Mouse (Mus musculus): ENCODE data around the gene Cbx7.

The Cbx7 gene

GRCm38 (mm10) chr15:79891436-79892212, 79.3 kb downstream of the Cbx7 start, which contains the start of gene Apobec3:
Apobec3 (plus strand) TSS chr15:79891659.
- DNase-seq = peak; percentile 58 to 67

- DNase-seq = no peak
Observed at GRCm38 (mm10) chr15:79884820-79885219, 86.1 kb downstream of the Cbx7 start.

- DNase-seq = peak; percentile 94 to 96
Observed at GRCm38 (mm10) chr15:79883352-79883822, 87.5 kb downstream of the Cbx7 start.

GRCm38 (mm10) chr15:79882623-79883267, 88.2 kb downstream of the Cbx7 start:
- peak; percentile 50 to 56 for DNase-seq

GRCm38 (mm10) chr15:79880477-79880876, 90.4 kb downstream of the Cbx7 start:
- DNase-seq = no peak

GRCm38 (mm10) chr15:79879319-79879718, 91.6 kb downstream of the Cbx7 start:
- peak; percentile 58 to 60 for DNase-seq

- DNase-seq = no peak
Observed at GRCm38 (mm10) chr15:79878725-79879136, 92.2 kb downstream of the Cbx7 start.

- DNase-seq = no peak
Observed at GRCm38 (mm10) chr15:79875261-79875995, 95.5 kb downstream of the Cbx7 start.

- DNase-seq = no peak
Observed at GRCm38 (mm10) chr15:79873995-79874394, 96.9 kb downstream of the Cbx7 start.

GRCm38 (mm10) chr15:79873545-79873944, 97.4 kb downstream of the Cbx7 start:
- DNase-seq = no peak

- DNase-seq = no peak
Observed at GRCm38 (mm10) chr15:79867260-79868002, 103.5 kb downstream of the Cbx7 start.
